Comparison of ENCODE assay signal across 22 mouse cellular contexts in the genomic region with DNA sequence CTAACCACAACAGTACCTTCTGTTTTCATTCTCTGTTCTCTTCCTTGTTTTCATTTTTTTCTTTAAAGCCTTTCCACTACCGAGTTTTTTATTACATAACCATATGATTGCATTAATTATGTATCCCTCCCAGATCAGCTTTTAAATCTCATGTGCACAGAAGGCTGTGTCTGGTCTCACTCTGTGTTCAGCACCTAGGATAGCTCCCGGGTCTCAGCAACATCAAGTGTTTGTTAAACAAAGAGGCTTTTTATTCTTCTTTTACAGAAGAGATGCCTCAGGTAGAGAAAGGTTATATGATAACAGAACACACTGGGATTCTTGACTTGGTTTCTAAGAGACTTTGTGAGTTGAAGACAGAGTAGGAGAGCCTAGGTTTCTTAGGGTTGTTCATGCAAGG.
A peak's percentile ranks its signal among the peaks of the same experiment; 100 is the strongest.
DNase-seq lines count a peak whose midpoint lies in the region; ATAC-seq and TF ChIP-seq lines count a peak whose summit lies in the region.
"Had no signal": no experiment of that assay in that cellular context is flagged by ENCODE, and none has a peak within 500 bp of the region (broad histone marks: within the 10 kb centered on the region; RNA-seq: fewer than 3 reads in every experiment).

No protein-coding gene starts in this region.

- H3K27me3 ChIP-seq in kidney, postnatal 0 days (ENCODE audit: insufficient read depth, low read length): no peaks in the 10 kb centered on the region
- no peaks in the 10 kb centered on the region for H3K27me3 ChIP-seq in limb, embryonic 11.5 days (ENCODE audit: control insufficient read depth, insufficient read depth, low read length)
- H3K27me3 ChIP-seq: forebrain, embryonic 13.5 days; neural tube, embryonic 13.5 days had no signal

- in situ Hi-C loops in ES-E14 (cut with MboI; ENCODE audit: low sequenced_read_pairs in 2 of 2, unreplicated experiment in 2 of 2): loop anchor here in 1 of 2 experiments (25.0 kb wide), 1 partner anchor 110 kb away; no protein-coding TSS in a partner anchor

- no peak overlapping the region for H3K4me2 ChIP-seq in kidney, postnatal 0 days (ENCODE audit: low read length)
- no peak overlapping the region for H3K4me2 ChIP-seq in limb, embryonic 11.5 days (ENCODE audit: low read depth, severe bottlenecking)
- H3K4me2 ChIP-seq: forebrain, embryonic 13.5 days; neural tube, embryonic 13.5 days had no signal

- H3K9me3 ChIP-seq in kidney, postnatal 0 days (replicated peaks; ENCODE audit: low read length): no peaks in the 10 kb centered on the region
- no peaks in the 10 kb centered on the region for H3K9me3 ChIP-seq in ES-E14 (ENCODE audit: control insufficient read depth, insufficient read depth, low read depth, low read length)
- H3K9me3 ChIP-seq in limb, embryonic 11.5 days (ENCODE audit: control insufficient read depth, low read length): no peaks in the 10 kb centered on the region
- H3K9me3 ChIP-seq: neural tube, embryonic 13.5 days had no signal

- no peaks in the 10 kb centered on the region for H3K4me1 ChIP-seq in kidney, postnatal 0 days (replicated peaks; ENCODE audit: insufficient read depth, low read length)
- no peaks in the 10 kb centered on the region for H3K4me1 ChIP-seq in ES-E14 (ENCODE audit: control insufficient read depth in 2 of 2, insufficient read depth in 2 of 2, low read length in 2 of 2, poor library complexity in 1 of 2)
- no peaks in the 10 kb centered on the region for H3K4me1 ChIP-seq in limb, embryonic 11.5 days (ENCODE audit: control insufficient read depth, insufficient read depth, low read length)
- H3K4me1 ChIP-seq: forebrain, embryonic 13.5 days; midbrain, embryonic 10.5 days; neural tube, embryonic 13.5 days had no signal

- no peak overlapping the region for H3K9ac ChIP-seq in kidney, postnatal 0 days (ENCODE audit: low read depth, low read length)
- no peak overlapping the region for H3K9ac ChIP-seq in ES-E14 (ENCODE audit: insufficient read depth, low read depth, low read length, poor library complexity, severe bottlenecking)
- no peak overlapping the region for H3K9ac ChIP-seq in limb, embryonic 11.5 days (ENCODE audit: low read length)
- H3K9ac ChIP-seq: forebrain, embryonic 13.5 days; liver, postnatal 0 days; neural tube, embryonic 13.5 days had no signal

- no peak overlapping the region for H3K4me3 ChIP-seq in kidney, postnatal 0 days (replicated peaks; ENCODE audit: low read depth, low read length)
- no peak overlapping the region for H3K4me3 ChIP-seq in ES-E14 (ENCODE audit: insufficient read depth in 1 of 2, low read depth in 1 of 2, low read length in 2 of 2, poor library complexity in 1 of 2, severe bottlenecking in 1 of 2)
- H3K4me3 ChIP-seq in limb, embryonic 11.5 days (ENCODE audit: low read depth, low read length): no peak overlapping the region
- H3K4me3 ChIP-seq: forebrain, embryonic 13.5 days; midbrain, embryonic 10.5 days; neural tube, embryonic 13.5 days had no signal

- H3K27ac ChIP-seq in kidney, postnatal 0 days: no peak overlapping the region
- no peak overlapping the region for H3K27ac ChIP-seq in ES-E14 (ENCODE audit: insufficient read depth, low read depth, low read length, poor library complexity, severe bottlenecking)
- no peak overlapping the region for H3K27ac ChIP-seq in limb, embryonic 11.5 days (replicated peaks; ENCODE audit: low read depth, low read length)
- H3K27ac ChIP-seq: forebrain, embryonic 13.5 days; midbrain, embryonic 10.5 days; neural tube, embryonic 13.5 days had no signal

- 43% methylated on average over 2 of the region's 2 CpGs for WGBS in kidney, postnatal 0 days
- WGBS in limb, embryonic 11.5 days: 51% methylated on average over 2 of the region's 2 CpGs

- DNase-seq in kidney, postnatal 0 days (ENCODE audit: low spot score): peak; percentile 25
- no peak for DNase-seq in kidney, postnatal 25 days
- DNase-seq in ES-E14 (ENCODE audit: low read depth, low spot score): peak; percentile 33
- peak; percentile 50 for DNase-seq in embryo, embryonic 11 days
- peak; percentile 44 for DNase-seq in limb, embryonic 11.5 days (ENCODE audit: low spot score)
- DNase-seq in adrenal gland, adult 2 months: no peak
- DNase-seq in left cerebral cortex, adult 11 months (ENCODE audit: low spot score): no peak
- no peak for DNase-seq in cerebellum, adult 11-12 months
- DNase-seq: adrenal gland, adult 8-10 months; cerebellum, adult 11 months; gastrocnemius, postnatal 25 days; heart, postnatal 10 days; kidney, adult 2 months; liver; liver, postnatal 0 days; lung, postnatal 36 days; right cerebral cortex, postnatal 4 days; thymus, adult 18-20 months had no signal

- TF ChIP-seq CTCF in kidney, postnatal 0 days (IDR thresholded peaks at IDR 0.05; ENCODE audit: low read depth): no peak

- ATAC-seq in kidney, postnatal 0 days (replicated peaks; ENCODE audit: low FRiP score, low read depth): no peak
- no peak for ATAC-seq in limb, embryonic 11.5 days (ENCODE audit: insufficient number of reproducible peaks, low FRiP score, low TSS enrichment, low read depth)
- ATAC-seq: forebrain, embryonic 13.5 days; hindbrain, embryonic 16.5 days; liver, postnatal 0 days had no signal

- H3K36me3 ChIP-seq in kidney, postnatal 0 days (ENCODE audit: insufficient read depth, low read length): no peaks in the 10 kb centered on the region
- no peaks in the 10 kb centered on the region for H3K36me3 ChIP-seq in ES-E14 (ENCODE audit: control insufficient read depth, insufficient read depth, low read length, poor library complexity, severe bottlenecking)
- H3K36me3 ChIP-seq in limb, embryonic 11.5 days (ENCODE audit: control insufficient read depth, insufficient read depth, low read length): no peaks in the 10 kb centered on the region
- H3K36me3 ChIP-seq: midbrain, embryonic 10.5 days; neural tube, embryonic 13.5 days had no signal

TF ChIP-seq in ES-E14, 5 proteins besides CTCF, POLR2A, EP300 and RAD21:
- TF ChIP-seq MAFK (IDR thresholded peaks at IDR 0.05; ENCODE audit: insufficient read depth, low read depth, low read length) (no peak), CHD2 (IDR thresholded peaks at IDR 0.05; ENCODE audit: low read depth, low read length) (no peak), HCFC1 (IDR thresholded peaks at IDR 0.05; ENCODE audit: borderline replicate concordance, insufficient read depth, low read length) (no peak), ZNF384 (IDR thresholded peaks at IDR 0.05; ENCODE audit: low read depth, low read length) (no peak), ZC3H11A (IDR thresholded peaks at IDR 0.05; ENCODE audit: borderline replicate concordance, low read depth, low read length) (no peak)

Comparison
In these comparisons a context has a peak if more than half of its experiments do, and no peak if none do; other contexts are left out.
1. DNase-seq: peak in kidney, postnatal 0 days (single experiment), ES-E14 (single experiment), embryo, embryonic 11 days (single experiment) and limb, embryonic 11.5 days (single experiment); none in kidney, postnatal 25 days (0 of 2), adrenal gland, adult 2 months (single experiment), left cerebral cortex, adult 11 months (single experiment) and cerebellum, adult 11-12 months (single experiment).